In the genomic region with DNA sequence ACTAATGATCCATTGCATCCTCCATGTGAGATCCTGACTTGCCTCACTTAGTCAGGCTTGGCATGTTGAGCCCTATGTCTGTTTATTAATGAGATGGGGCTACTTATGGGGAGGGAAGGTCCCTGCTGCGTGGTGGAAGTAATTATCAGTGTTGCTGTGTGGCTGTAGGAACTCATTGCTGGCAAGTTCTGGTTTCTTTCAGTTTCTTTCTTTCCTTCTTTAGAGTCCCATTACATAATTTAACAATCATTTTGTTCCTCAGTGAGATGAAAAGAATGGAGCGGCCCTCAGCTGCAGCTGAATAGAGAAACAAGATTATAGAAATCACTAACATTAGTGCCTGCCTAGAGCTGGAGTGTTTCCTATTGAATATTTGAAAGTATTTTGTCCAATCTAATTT, we compare ENCODE assay signal across 21 mouse cellular contexts.
DNase-seq lines count a peak whose midpoint lies in the region; ATAC-seq and TF ChIP-seq lines count a peak whose summit lies in the region.
"Had no signal": no experiment of that assay in that cellular context is flagged by ENCODE, and none has a peak within 500 bp of the region (broad histone marks: within the 10 kb centered on the region; RNA-seq: fewer than 3 reads in every experiment).

No protein-coding gene starts in this region.

- H3K9ac ChIP-seq in forebrain, embryonic 14.5 days (ENCODE audit: low read length) = no peak overlapping the region
- no peak overlapping the region for H3K9ac ChIP-seq in midbrain, embryonic 11.5 days (ENCODE audit: low read length)
- H3K9ac ChIP-seq in midbrain, embryonic 16.5 days (ENCODE audit: low read depth, low read length) = no peak overlapping the region
- H3K9ac ChIP-seq: embryonic facial prominence, embryonic 13.5 days; heart, embryonic 15.5 days; hindbrain, embryonic 13.5 days had no signal

- no peak overlapping the region for H3K4me3 ChIP-seq in forebrain, embryonic 14.5 days (ENCODE audit: low read depth, low read length)
- no peak overlapping the region for H3K4me3 ChIP-seq in forebrain, embryonic 10.5 days
- H3K4me3 ChIP-seq in left cerebral cortex, adult 2 months = no peak overlapping the region
- no peak overlapping the region for H3K4me3 ChIP-seq in midbrain, embryonic 11.5 days (ENCODE audit: low read depth, low read length)
- H3K4me3 ChIP-seq in midbrain, embryonic 16.5 days (ENCODE audit: low read depth, low read length) = no peak overlapping the region
- H3K4me3 ChIP-seq: embryonic facial prominence, embryonic 13.5 days; heart, adult 2 months; heart, embryonic 15.5 days; hindbrain, embryonic 13.5 days had no signal

- no peaks in the 10 kb centered on the region for H3K36me3 ChIP-seq in forebrain, embryonic 14.5 days (ENCODE audit: control insufficient read depth, insufficient read depth, low read length)
- no peaks in the 10 kb centered on the region for H3K36me3 ChIP-seq in forebrain, embryonic 10.5 days (replicated peaks)
- no peaks in the 10 kb centered on the region for H3K36me3 ChIP-seq in midbrain, embryonic 11.5 days (ENCODE audit: control insufficient read depth, insufficient read depth, low read length)
- no peaks in the 10 kb centered on the region for H3K36me3 ChIP-seq in midbrain, embryonic 16.5 days (ENCODE audit: control insufficient read depth, insufficient read depth, low read length)
- H3K36me3 ChIP-seq: embryonic facial prominence, embryonic 13.5 days; heart, embryonic 15.5 days; hindbrain, embryonic 13.5 days had no signal

- peak; percentile 37 for DNase-seq in forebrain, embryonic 14.5 days (ENCODE audit: low spot score)
- DNase-seq in forebrain, embryonic 10.5 days (ENCODE audit: extremely low spot score, low spot score) = no peak
- no peak for DNase-seq in left cerebral cortex, adult 2 months (ENCODE audit: extremely low spot score in 1 of 2, low spot score in 2 of 2)
- DNase-seq in left cerebral cortex, postnatal 4 days = no peak
- peak; percentile 61 for DNase-seq in midbrain, embryonic 11.5 days (ENCODE audit: low spot score, missing footprints)
- no peak for DNase-seq in adrenal gland, adult 18-20 months (ENCODE audit: low spot score in 2 of 2)
- DNase-seq: adrenal gland, adult 2 months; cerebellum, adult 11-12 months; cerebellum, adult 9-10 months; cerebellum, postnatal 25 days; gastrocnemius, postnatal 36 days; heart, adult 2 months; heart, postnatal 14 days had no signal

- no peaks in the 10 kb centered on the region for H3K27me3 ChIP-seq in forebrain, embryonic 14.5 days (replicated peaks; ENCODE audit: control insufficient read depth, insufficient read depth, low read length)
- H3K27me3 ChIP-seq in forebrain, embryonic 10.5 days (ENCODE audit: poor library complexity, severe bottlenecking) = no peaks in the 10 kb centered on the region
- H3K27me3 ChIP-seq in midbrain, embryonic 11.5 days (ENCODE audit: control insufficient read depth, insufficient read depth, low read length) = no peaks in the 10 kb centered on the region
- no peaks in the 10 kb centered on the region for H3K27me3 ChIP-seq in midbrain, embryonic 16.5 days (ENCODE audit: control insufficient read depth, insufficient read depth, low read depth, low read length)
- H3K27me3 ChIP-seq: embryonic facial prominence, embryonic 13.5 days; heart, embryonic 15.5 days; hindbrain, embryonic 13.5 days; Patski had no signal

- H3K9me3 ChIP-seq in forebrain, embryonic 14.5 days (replicated peaks; ENCODE audit: control insufficient read depth, low read length) = no peaks in the 10 kb centered on the region
- H3K9me3 ChIP-seq in forebrain, embryonic 10.5 days = no peaks in the 10 kb centered on the region
- H3K9me3 ChIP-seq in midbrain, embryonic 11.5 days (ENCODE audit: control insufficient read depth, low read length) = no peaks in the 10 kb centered on the region
- H3K9me3 ChIP-seq in midbrain, embryonic 16.5 days (replicated peaks; ENCODE audit: control insufficient read depth, low read length, poor library complexity, severe bottlenecking) = no peaks in the 10 kb centered on the region
- H3K9me3 ChIP-seq: embryonic facial prominence, embryonic 13.5 days; heart, embryonic 15.5 days; hindbrain, embryonic 13.5 days had no signal

- no peak for ATAC-seq in forebrain, embryonic 14.5 days
- ATAC-seq in midbrain, embryonic 11.5 days (ENCODE audit: low FRiP score) = no peak
- no peak for ATAC-seq in midbrain, embryonic 16.5 days
- ATAC-seq: activated CD4-positive, CD25-positive, alpha-beta regulatory T cell, adult 4 months; hindbrain, postnatal 0 days; Patski had no signal

- H3K4me1 ChIP-seq in forebrain, embryonic 14.5 days (ENCODE audit: control insufficient read depth, insufficient read depth, low read length) = peaks cover 7% of the 10 kb centered on the region
- H3K4me1 ChIP-seq in forebrain, embryonic 10.5 days = peaks cover 5% of the 10 kb centered on the region; the same call in 1 of the 2 replicates
- H3K4me1 ChIP-seq in midbrain, embryonic 11.5 days (ENCODE audit: control insufficient read depth, insufficient read depth, low read length) = no peaks in the 10 kb centered on the region; the same call in 1 of the 2 replicates
- peaks cover 8% of the 10 kb centered on the region; the same call in 1 of the 2 replicates for H3K4me1 ChIP-seq in midbrain, embryonic 16.5 days (ENCODE audit: control insufficient read depth, insufficient read depth, low read length)
- H3K4me1 ChIP-seq: embryonic facial prominence, embryonic 13.5 days had no signal

- intact Hi-C loops in left cerebral cortex, adult 2 months (cut with DNase I) = loop anchor here (1.0 to 10.0 kb wide), 2 partner anchors 29 to 122 kb away; no protein-coding TSS in a partner anchor
- intact Hi-C loops in left cerebral cortex, postnatal 4 days (cut with DNase I) = no loop called here

- H3K27ac ChIP-seq in forebrain, embryonic 14.5 days (ENCODE audit: low read depth, low read length) = no peak overlapping the region
- no peak overlapping the region for H3K27ac ChIP-seq in forebrain, embryonic 10.5 days
- H3K27ac ChIP-seq in left cerebral cortex, adult 2 months = peak overlapping the region; percentile 71
- H3K27ac ChIP-seq in midbrain, embryonic 11.5 days (ENCODE audit: low read depth, low read length) = no peak overlapping the region
- H3K27ac ChIP-seq in midbrain, embryonic 16.5 days (ENCODE audit: low read length) = no peak overlapping the region
- H3K27ac ChIP-seq: embryonic facial prominence, embryonic 13.5 days; heart, adult 2 months; heart, embryonic 15.5 days; hindbrain, embryonic 13.5 days; hindbrain, postnatal 0 days had no signal

- 22% methylated on average over 2 of the region's 2 CpGs for WGBS in forebrain, embryonic 14.5 days
- 88% methylated on average over 2 of the region's 2 CpGs for WGBS in forebrain, embryonic 10.5 days
- 82% methylated on average over 2 of the region's 2 CpGs for WGBS in midbrain, embryonic 11.5 days
- 54% methylated on average over 2 of the region's 2 CpGs for WGBS in midbrain, embryonic 16.5 days

- no peak for TF ChIP-seq CTCF in left cerebral cortex, adult 2 months (IDR thresholded peaks at IDR 0.05)

- no peak overlapping the region for H3K4me2 ChIP-seq in forebrain, embryonic 14.5 days (ENCODE audit: low read length)
- no peak overlapping the region for H3K4me2 ChIP-seq in midbrain, embryonic 11.5 days
- H3K4me2 ChIP-seq in midbrain, embryonic 16.5 days (ENCODE audit: low read length) = no peak overlapping the region
- H3K4me2 ChIP-seq: embryonic facial prominence, embryonic 13.5 days; heart, embryonic 11.5 days; heart, embryonic 15.5 days; hindbrain, embryonic 13.5 days had no signal

Comparison
In these comparisons a context has a peak if more than half of its experiments do, and no peak if none do; other contexts are left out.
1. DNase-seq: peak in forebrain, embryonic 14.5 days (single experiment) and midbrain, embryonic 11.5 days (single experiment); none in forebrain, embryonic 10.5 days (single experiment), left cerebral cortex, adult 2 months (0 of 2), left cerebral cortex, postnatal 4 days (single experiment) and adrenal gland, adult 18-20 months (0 of 2).